Mouse (Mus musculus) forebrain, embryonic 14.5 days (tissue): Measurements from ENCODE around the gene Ugt1a10. TPM values are rescaled to one million over a fixed set of nuclear protein-coding genes. Genes with fewer than 3 reads are reported as not detected.

Experiments used
- ATAC-seq: fragments of 200-750 bp; cut with Nextera tagmentation; 2 replicates; pipeline ENCODE4 v1.8.0; 2017; ENCODE audit warnings: mild to moderate bottlenecking, moderate library complexity
- DNase-seq: peaks from one replicate; pipeline ENCODE4 v3.0.0-alpha.2; 2015; ENCODE audit warnings: low spot score
- H3K27ac ChIP-seq: fragments of 300-500 bp; sonication (generic); 2 replicates; pipeline ENCODE4 v1.5.1; 2014; ENCODE audit warnings: low read depth, mild to moderate bottlenecking, control low read depth, low read length, moderate library complexity
- H3K27me3 ChIP-seq: fragments of 300-500 bp; sonication (generic); replicated peaks from 2 replicates; pipeline ENCODE4 v1.6.1; 2014; ENCODE audit warnings: low read length, control low read depth, mixed read lengths; ENCODE audit not compliant: control insufficient read depth, insufficient read depth
- H3K36me3 ChIP-seq: fragments of 300-500 bp; sonication (generic); 2 replicates; pipeline ENCODE4 v1.6.1; 2014; ENCODE audit warnings: low read length, control low read depth; ENCODE audit not compliant: control insufficient read depth, insufficient read depth
- H3K4me1 ChIP-seq: fragments of 300-500 bp; sonication (generic); 2 replicates; pipeline ENCODE4 v1.6.1; 2014; ENCODE audit warnings: antibody characterized with exemption, low read length, control low read depth; ENCODE audit not compliant: control insufficient read depth, insufficient read depth
- H3K4me2 ChIP-seq: fragments of 300-500 bp; sonication (generic); 2 replicates; pipeline ENCODE4 v1.6.1; 2014; ENCODE audit warnings: mild to moderate bottlenecking, control low read depth, low read length
- H3K4me3 ChIP-seq: fragments of 300-500 bp; sonication (generic); 2 replicates; pipeline ENCODE4 v1.5.1; 2014; ENCODE audit warnings: low read depth, low read length, control low read depth
- H3K9ac ChIP-seq: fragments of 300-500 bp; sonication (generic); 2 replicates; pipeline ENCODE4 v1.6.1; 2014; ENCODE audit warnings: mild to moderate bottlenecking, low read length, control low read depth, moderate library complexity
- H3K9me3 ChIP-seq: fragments of 300-500 bp; sonication (generic); replicated peaks from 2 replicates; pipeline ENCODE4 v1.6.1; 2016; ENCODE audit warnings: low read length, control low read depth, mixed read lengths; ENCODE audit not compliant: control insufficient read depth
- WGBS: fragments of 180-500 bp; shearing (Covaris S2); extraction: QIAGEN DNeasy Blood & Tissue Kit; methylation state at CpG from one replicate; pipeline ENCODE4 v1.1.7; 2014; 5-methylcytosine and 5-hydroxymethylcytosine counted together
- polyA plus RNA-seq: library from polyadenylated mRNA; unstranded; fragments of >200 nt; fragmentation: Nextera tagmentation; extraction: Ambion mirVana; gene quantifications from 2 replicates; pipeline ENCODE4 v1.2.1, GENCODE M21; 2014

The Ugt1a10 gene
- polyA plus RNA-seq, 1 experiment from 2014 or later: not detected

- DNase-seq (no peak), ATAC-seq (no peak)
- H3K4me3 ChIP-seq: no peak overlapping the region
- H3K4me1 ChIP-seq: no peaks in the 10 kb centered on the region
- no peak overlapping the region for H3K4me2 ChIP-seq
- H3K27me3 ChIP-seq: no peaks in the 10 kb centered on the region
- peaks cover 93% of the 10 kb centered on the region for H3K9me3 ChIP-seq
- WGBS: 79% methylated on average over 6 of the region's 6 CpGs
- no peak overlapping the region for H3K27ac ChIP-seq
- H3K36me3 ChIP-seq: no peaks in the 10 kb centered on the region
- H3K9ac ChIP-seq: no peak overlapping the region
Measured at GRCm38 (mm10) chr1:88238771-88239170, 183.6 kb downstream of the Ugt1a10 start.

- DNase-seq: no peak
- H3K27ac ChIP-seq: no peak overlapping the region
- no peaks in the 10 kb centered on the region for H3K36me3 ChIP-seq
- no peaks in the 10 kb centered on the region for H3K27me3 ChIP-seq
- no peaks in the 10 kb centered on the region for H3K4me1 ChIP-seq
- no peak overlapping the region for H3K9ac ChIP-seq
- no peak overlapping the region for H3K4me2 ChIP-seq
- H3K4me3 ChIP-seq: no peak overlapping the region
- peaks cover 92% of the 10 kb centered on the region for H3K9me3 ChIP-seq
- no peak for ATAC-seq
- WGBS: 75% methylated on average over 5 of the region's 5 CpGs
Measured at GRCm38 (mm10) chr1:88240072-88240471, 184.9 kb downstream of the Ugt1a10 start.

- Histone ChIP-seq H3K27me3 (no peaks in the 10 kb centered on the region), H3K4me3 (no peak overlapping the region), H3K9ac (no peak overlapping the region), H3K27ac (no peak overlapping the region), H3K36me3 (no peaks in the 10 kb centered on the region), H3K4me1 (no peaks in the 10 kb centered on the region), H3K4me2 (no peak overlapping the region), H3K9me3 (peaks cover 92% of the 10 kb centered on the region)
- DNase-seq (no peak), ATAC-seq (no peak)
- WGBS: 71% methylated on average over 4 of the region's 4 CpGs
Measured at GRCm38 (mm10) chr1:88240579-88240978, 185.4 kb downstream of the Ugt1a10 start.

- no peak overlapping the region for H3K4me2 ChIP-seq
- ATAC-seq: no peak
- no peak for DNase-seq
- H3K9me3 ChIP-seq: peaks cover 94% of the 10 kb centered on the region
- H3K4me3 ChIP-seq: no peak overlapping the region
- H3K27me3 ChIP-seq: no peaks in the 10 kb centered on the region
- no peaks in the 10 kb centered on the region for H3K4me1 ChIP-seq
- no peak overlapping the region for H3K27ac ChIP-seq
- no peak overlapping the region for H3K9ac ChIP-seq
- 64% methylated on average over 5 of the region's 5 CpGs for WGBS
- H3K36me3 ChIP-seq: no peaks in the 10 kb centered on the region
Measured at GRCm38 (mm10) chr1:88243861-88244260, 188.7 kb downstream of the Ugt1a10 start.

GRCm38 (mm10) chr1:88245881-88246280, 190.7 kb downstream of the Ugt1a10 start:
- peaks cover 94% of the 10 kb centered on the region for H3K9me3 ChIP-seq
- no peak overlapping the region for H3K9ac ChIP-seq
- H3K27ac ChIP-seq: no peak overlapping the region
- no peaks in the 10 kb centered on the region for H3K4me1 ChIP-seq
- DNase-seq: no peak
- ATAC-seq: no peak
- 78% methylated on average over 6 of the region's 6 CpGs for WGBS
- no peaks in the 10 kb centered on the region for H3K27me3 ChIP-seq
- H3K4me2 ChIP-seq: no peak overlapping the region
- H3K4me3 ChIP-seq: no peak overlapping the region
- H3K36me3 ChIP-seq: no peaks in the 10 kb centered on the region

GRCm38 (mm10) chr1:88246386-88246785, 191.2 kb downstream of the Ugt1a10 start:
- ATAC-seq (no peak), DNase-seq (no peak)
- Histone ChIP-seq H3K4me2 (no peak overlapping the region), H3K36me3 (no peaks in the 10 kb centered on the region), H3K9me3 (peaks cover 95% of the 10 kb centered on the region), H3K27me3 (no peaks in the 10 kb centered on the region), H3K9ac (no peak overlapping the region), H3K4me1 (no peaks in the 10 kb centered on the region), H3K27ac (no peak overlapping the region), H3K4me3 (no peak overlapping the region)
- 46% methylated on average over 6 of the region's 6 CpGs for WGBS

GRCm38 (mm10) chr1:88247660-88248059, 192.5 kb downstream of the Ugt1a10 start:
- DNase-seq (no peak), ATAC-seq (no peak)
- Histone ChIP-seq H3K9me3 (peaks cover 92% of the 10 kb centered on the region), H3K36me3 (no peaks in the 10 kb centered on the region), H3K27ac (no peak overlapping the region), H3K27me3 (no peaks in the 10 kb centered on the region), H3K4me1 (no peaks in the 10 kb centered on the region), H3K9ac (no peak overlapping the region), H3K4me3 (no peak overlapping the region), H3K4me2 (no peak overlapping the region)
- WGBS: 49% methylated on average over 2 of the region's 2 CpGs

GRCm38 (mm10) chr1:88248658-88249057, 193.5 kb downstream of the Ugt1a10 start:
- WGBS: 68% methylated on average over 4 of the region's 4 CpGs
- Histone ChIP-seq H3K9ac (no peak overlapping the region), H3K36me3 (no peaks in the 10 kb centered on the region), H3K27me3 (no peaks in the 10 kb centered on the region), H3K9me3 (peaks cover 93% of the 10 kb centered on the region), H3K27ac (no peak overlapping the region), H3K4me2 (no peak overlapping the region), H3K4me1 (no peaks in the 10 kb centered on the region), H3K4me3 (no peak overlapping the region)
- ATAC-seq (no peak), DNase-seq (no peak)

- no peaks in the 10 kb centered on the region for H3K4me1 ChIP-seq
- DNase-seq: no peak
- ATAC-seq: no peak
- peaks cover 90% of the 10 kb centered on the region for H3K9me3 ChIP-seq
- H3K36me3 ChIP-seq: no peaks in the 10 kb centered on the region
- H3K27me3 ChIP-seq: no peaks in the 10 kb centered on the region
- no peak overlapping the region for H3K9ac ChIP-seq
- WGBS: 80% methylated on average over 7 of the region's 7 CpGs
- no peak overlapping the region for H3K4me2 ChIP-seq
- no peak overlapping the region for H3K4me3 ChIP-seq
- H3K27ac ChIP-seq: no peak overlapping the region
Measured at GRCm38 (mm10) chr1:88249596-88249995, 194.4 kb downstream of the Ugt1a10 start.
